Mouse (Mus musculus) left cerebral cortex, postnatal 10 days (tissue): Measurements from ENCODE around the gene Cabin1. TPM values are rescaled to one million over a fixed set of nuclear protein-coding genes. Genes with fewer than 3 reads are reported as not detected.

Experiments
- DNase-seq, 2 experiments: peaks; one replicate each; pipeline ENCODE4 v3.0.0; 2021 to 2022; ENCODE audit warnings: low spot score in 2 of 2, mixed read lengths in 1 of 2; ENCODE audit errors: extremely low spot score in 1 of 2
- intact Hi-C: fragments of 180-260 bp; cut with DNase I; formaldehyde crosslinking; loops from one replicate; pipeline ENCODE4 v1.15.1; 2025
- total RNA-seq, 2 experiments: library from RNA; stranded (reverse); gene quantifications; 2 replicates each; pipeline ENCODE4 v1.2.3; 2021

Cabin1 gene
- total RNA-seq, 2 experiments from 2014 or later = 83.7 to 84.3 TPM

DNA sequence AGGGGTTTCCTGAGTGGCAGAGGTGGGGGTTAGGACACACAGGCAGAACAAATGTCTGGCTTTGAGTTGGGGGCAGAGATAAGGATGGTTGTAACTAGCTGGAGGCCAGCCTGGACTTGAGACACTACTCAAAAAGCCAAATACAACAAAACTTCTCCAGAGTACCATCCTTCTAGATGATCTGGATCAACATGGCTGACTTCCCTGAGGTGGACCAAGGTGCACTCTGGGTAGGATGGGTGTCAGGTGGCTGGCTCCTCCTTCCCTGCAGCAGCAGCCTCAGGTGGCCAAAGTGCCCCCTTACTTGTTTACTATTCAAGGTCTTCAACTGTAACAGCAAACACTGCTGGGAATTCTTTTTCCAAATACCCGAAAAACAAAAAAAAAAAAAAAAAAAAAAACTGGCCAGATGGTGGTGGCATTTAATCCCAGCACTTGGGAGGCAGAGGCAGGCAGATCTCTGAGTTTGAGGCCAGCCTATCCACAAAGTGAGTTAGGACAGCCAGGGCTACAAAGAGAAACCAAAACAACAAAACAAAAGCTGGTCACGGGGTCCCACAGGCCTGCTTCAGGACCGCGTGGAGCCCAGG is 114.6 kb downstream of the Cabin1 start:
- DNase-seq = no peak
- intact Hi-C loops = no loop called here

- no peak for DNase-seq
- intact Hi-C loops = no loop called here
Measured at GRCm38 (mm10) chr10:75649001-75649400, 115.1 kb downstream of the Cabin1 start.

- no peak for DNase-seq
- intact Hi-C loops = no loop called here
Measured at GRCm38 (mm10) chr10:75648091-75648490, 116.0 kb downstream of the Cabin1 start.

DNA sequence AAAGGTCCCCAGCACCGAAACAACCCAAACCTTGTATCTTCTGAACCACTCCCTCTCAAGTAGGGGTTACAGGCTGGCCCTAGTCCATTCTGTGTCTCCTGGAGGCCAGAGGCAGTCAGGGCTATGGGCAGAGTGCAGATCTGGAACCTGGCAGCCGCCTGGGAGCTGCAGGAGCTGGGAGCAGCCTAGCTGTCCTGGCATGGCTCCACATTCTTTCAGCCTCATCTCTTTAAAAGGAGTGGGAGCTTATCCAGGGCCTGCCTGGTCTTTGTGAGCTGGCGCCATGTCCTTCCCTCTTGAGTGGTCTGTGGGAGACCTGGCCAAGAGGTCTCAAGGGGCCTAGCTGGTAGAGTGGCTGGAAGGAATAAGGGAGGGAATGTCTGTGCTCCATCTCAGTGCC is 116.8 kb downstream of the Cabin1 start:
- intact Hi-C loops = no loop called here

GRCm38 (mm10) chr10:75646406-75646805 is 117.7 kb downstream of the Cabin1 start:
- intact Hi-C loops = no loop called here
- DNase-seq = no peak

More for the DNA sequence above, 116.8 kb downstream of the Cabin1 start:
- peak; percentile 59 to 74 for DNase-seq

DNA sequence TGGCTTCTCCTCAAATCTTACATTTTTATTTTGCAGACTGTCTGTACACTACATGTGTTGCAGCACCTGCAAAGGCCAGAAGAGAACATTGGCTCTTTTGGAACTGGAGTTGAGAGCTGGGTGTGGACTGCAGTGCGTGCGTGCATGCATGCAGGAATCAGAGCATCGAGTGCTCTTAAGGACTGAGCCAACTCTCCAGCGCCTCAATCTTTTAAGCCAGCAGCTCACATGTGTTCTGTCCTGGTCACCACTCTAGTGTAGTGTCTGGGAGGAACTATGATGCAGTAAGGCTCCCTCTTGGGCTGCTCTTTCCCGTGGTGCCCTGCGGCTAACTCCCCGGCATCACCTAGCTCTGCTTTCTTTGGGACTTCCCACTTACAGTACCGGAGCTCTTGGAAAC is 118.5 kb downstream of the Cabin1 start:
- intact Hi-C loops = no loop called here
- DNase-seq = no peak

DNA sequence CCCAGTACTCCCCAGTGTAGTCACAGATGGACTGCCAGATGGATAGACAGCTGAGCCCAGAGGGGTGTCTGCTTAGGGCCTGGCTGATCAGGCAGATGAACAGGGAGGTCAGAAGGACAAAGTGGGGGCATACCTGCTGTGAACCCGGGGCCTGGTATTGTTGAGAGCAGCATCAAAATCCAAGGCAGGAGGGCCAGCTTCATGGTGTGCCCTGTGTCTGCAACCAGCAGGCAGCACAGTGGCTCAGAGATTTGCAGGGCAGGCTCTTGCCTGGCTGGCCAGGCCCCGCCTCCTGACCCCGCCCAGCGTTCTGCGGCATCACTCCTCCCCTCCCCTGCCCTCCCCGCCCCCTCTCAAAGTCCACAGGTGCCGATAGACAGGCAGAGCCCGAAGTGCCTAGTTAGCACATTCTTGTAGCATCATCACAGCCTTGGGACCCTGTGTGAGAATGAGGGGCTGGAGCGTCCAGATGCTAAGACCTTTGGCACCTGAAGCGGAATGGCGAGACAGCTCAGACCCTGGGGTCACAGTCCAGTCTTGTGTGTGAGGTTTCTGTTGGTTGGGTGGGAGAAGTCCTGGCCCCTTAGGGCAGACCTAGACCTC is 120.3 kb downstream of the Cabin1 start, which contains the start of gene Susd2:
Susd2 (minus strand) TSS at position 268 of the 603 bp plus-strand sequence.
- peak in 1 of 2 experiments; percentile 71 for DNase-seq
- intact Hi-C loops = no loop called here

DNA sequence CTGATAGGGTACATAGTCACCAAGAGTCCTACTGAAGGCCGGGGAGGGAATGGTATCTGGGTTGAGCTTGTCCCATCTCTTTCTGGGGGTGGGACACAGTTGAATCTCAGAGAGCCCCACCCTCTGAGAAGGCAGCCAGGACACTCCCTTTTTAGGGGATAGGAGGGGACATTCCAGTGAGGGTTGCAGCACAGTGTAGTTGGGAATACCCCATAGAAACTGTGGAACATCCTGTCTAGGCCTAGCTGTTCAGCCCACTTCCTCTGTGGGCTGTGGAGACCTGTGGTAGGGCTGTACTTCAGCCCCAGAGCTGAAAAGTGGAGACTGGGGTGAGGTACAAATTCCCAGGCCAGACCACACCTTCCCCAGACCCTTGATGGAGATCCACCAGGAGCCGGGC is 121.2 kb downstream of the Cabin1 start:
- peak in 1 of 2 experiments; percentile 19 for DNase-seq
- intact Hi-C loops = no loop called here

GRCm38 (mm10) chr10:75642436-75642835 is 121.7 kb downstream of the Cabin1 start:
- DNase-seq = peak in 1 of 2 experiments; percentile 20
- intact Hi-C loops = no loop called here

- intact Hi-C loops = no loop called here
- DNase-seq = peak in 1 of 2 experiments; percentile 18
Measured at GRCm38 (mm10) chr10:75641721-75642222, 122.4 kb downstream of the Cabin1 start.

- peak in 1 of 2 experiments; percentile 18 for DNase-seq
- intact Hi-C loops = loop anchor here (5.0 kb wide), 2 partner anchors 50 to 65 kb away; partner anchors contain the start of gene Ggt5
Measured at GRCm38 (mm10) chr10:75637711-75638110, 126.4 kb downstream of the Cabin1 start.

- intact Hi-C loops = loop anchor here (5.0 kb wide), 2 partner anchors 49 to 66 kb away; partner anchors contain the start of gene Ggt5
- DNase-seq = no peak
Measured at GRCm38 (mm10) chr10:75636084-75636786, 127.9 kb downstream of the Cabin1 start.

DNA sequence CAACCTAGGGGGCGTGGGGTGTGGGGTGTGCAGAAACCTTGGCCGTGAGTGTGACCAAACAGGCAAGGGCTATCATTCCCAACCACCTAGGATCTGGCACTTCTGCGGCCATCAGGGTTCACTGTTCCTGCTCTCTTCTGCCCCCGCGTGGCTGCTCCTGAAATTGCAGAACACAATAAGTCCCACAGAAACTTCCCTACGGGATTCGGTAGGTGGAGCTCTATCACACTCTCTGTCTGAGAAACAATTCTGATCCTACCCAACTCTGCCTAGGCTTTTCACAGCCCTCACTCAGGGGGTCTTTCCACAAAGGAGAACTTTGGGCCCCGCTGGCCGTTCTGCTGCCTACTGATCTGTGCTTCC is 128.5 kb downstream of the Cabin1 start:
- intact Hi-C loops = loop anchor here (5.0 kb wide), 2 partner anchors 48 to 67 kb away; partner anchors contain the start of gene Ggt5
- peak; percentile 69 to 72 for DNase-seq

- no peak for DNase-seq
- intact Hi-C loops = loop anchor here (5.0 kb wide), 2 partner anchors 48 to 67 kb away; partner anchors contain the start of gene Ggt5
Measured at GRCm38 (mm10) chr10:75635019-75635692, 129.0 kb downstream of the Cabin1 start.

GRCm38 (mm10) chr10:75634610-75635009 is 129.5 kb downstream of the Cabin1 start:
- intact Hi-C loops = loop anchor here (5.0 kb wide), 2 partner anchors 47 to 68 kb away; partner anchors contain the start of gene Ggt5
- DNase-seq = peak in 1 of 2 experiments; percentile 15

DNA sequence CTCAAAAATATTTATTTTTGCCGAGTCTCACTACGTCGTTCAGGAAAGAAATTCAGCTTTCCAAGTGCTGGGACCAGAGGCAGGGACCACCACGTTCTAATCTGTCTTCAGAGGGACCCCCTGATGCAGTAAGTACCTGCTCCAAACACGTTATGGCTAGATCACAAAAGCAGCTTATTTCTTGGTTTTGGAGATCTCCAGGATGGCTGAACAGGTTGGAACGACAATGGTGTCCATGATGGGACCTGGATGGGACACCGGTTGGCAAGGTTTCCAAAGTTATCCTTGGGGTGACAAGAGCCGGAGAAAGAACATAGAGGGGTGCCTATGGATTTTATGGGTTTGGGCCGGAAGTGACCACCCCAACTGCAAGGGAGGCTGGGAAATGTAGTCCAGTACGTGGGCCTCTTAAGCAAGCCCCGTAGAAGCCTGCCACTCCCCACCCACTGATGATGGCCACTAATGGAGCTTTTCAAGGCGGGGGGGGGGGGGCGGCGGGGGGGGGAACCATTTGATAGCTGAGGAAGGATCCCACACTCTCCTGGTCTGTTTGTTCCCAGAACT is 130.5 kb downstream of the Cabin1 start:
- DNase-seq = no peak
- intact Hi-C loops = no loop called here

DNA sequence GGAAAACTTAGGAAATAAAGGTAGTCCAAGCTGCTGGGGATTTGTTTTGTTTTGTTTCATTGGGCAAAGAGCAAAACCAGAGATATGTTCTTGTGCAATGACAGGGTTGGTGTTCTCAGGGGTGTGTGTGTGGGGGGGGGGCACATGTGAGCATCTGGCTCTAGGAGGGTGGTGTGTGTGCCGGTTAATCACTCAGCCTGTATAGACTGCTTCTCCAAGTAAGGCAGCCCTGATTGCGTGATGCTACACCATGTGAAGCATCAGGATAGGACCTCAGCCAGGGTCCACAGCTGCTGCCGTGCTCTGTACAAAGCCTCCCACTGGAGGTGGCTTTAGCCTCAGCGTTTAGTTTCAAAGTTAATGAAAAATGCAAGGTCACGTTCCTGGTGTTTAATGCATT is 131.1 kb downstream of the Cabin1 start:
- intact Hi-C loops = no loop called here
- DNase-seq = peak in 1 of 2 experiments; percentile 25

DNA sequence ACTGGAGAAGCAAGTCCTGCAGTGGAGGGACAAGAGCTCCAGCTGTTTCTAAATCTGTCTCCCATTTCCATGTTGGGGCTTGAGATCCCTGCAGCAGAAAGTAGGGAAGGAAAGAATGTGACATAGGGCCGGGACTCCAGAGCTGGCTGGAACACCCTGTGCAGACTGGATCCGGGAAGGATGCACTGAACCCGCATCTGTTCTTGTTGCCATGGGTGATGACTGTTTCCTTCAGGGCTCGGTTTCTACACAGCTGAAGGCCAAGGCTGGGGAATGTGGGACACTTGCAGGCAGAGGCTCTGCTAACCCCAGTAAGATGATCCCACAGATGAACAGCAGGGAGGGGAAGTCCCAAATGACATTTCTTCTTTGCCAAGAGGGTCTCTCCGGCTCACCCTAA is 131.5 kb downstream of the Cabin1 start:
- DNase-seq = peak in 1 of 2 experiments; percentile 57
- intact Hi-C loops = no loop called here

GRCm38 (mm10) chr10:75627490-75627889 is 136.7 kb downstream of the Cabin1 start:
- no peak for DNase-seq
- intact Hi-C loops = no loop called here
